11 mouse cellular contexts compared by ENCODE assay signal in the genomic region with DNA sequence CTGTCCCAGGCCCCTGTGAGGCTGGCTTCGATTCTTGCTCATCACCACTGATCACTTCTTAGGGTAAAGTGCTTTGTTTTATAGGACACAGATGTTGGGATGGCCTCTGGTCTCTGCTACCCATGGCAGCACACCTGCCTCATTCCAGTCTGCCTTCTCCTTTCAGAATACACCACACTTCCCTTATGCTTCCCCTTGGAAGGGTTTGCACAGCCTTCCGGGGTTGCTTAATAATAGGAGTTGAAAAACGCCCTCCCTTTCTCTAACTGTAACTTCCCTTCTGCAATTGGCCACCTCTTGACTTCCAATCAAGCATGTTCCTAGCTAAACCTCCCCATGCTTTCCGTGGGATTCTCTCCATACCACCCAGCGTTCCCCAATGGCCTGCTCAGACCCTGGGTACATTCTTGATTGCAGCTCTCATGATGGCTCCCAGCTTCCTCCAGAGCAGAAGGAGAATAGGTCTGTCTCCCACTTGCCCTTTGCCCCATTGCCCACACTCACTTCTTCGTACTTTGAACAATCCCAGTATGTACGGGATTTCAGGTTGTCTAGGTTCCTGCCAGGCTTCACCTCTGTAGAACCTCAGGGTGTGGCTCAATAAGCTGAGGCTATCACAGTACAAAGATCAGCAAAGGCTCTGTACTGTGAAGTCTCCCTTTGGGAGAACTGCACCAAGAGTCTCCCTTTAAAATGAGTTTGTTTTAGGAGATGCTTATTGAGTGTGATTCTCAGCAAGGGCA.
DNase-seq lines count a peak whose midpoint lies in the region; ATAC-seq lines count a peak whose summit lies in the region.
"Had no signal": no experiment of that assay in that cellular context is flagged by ENCODE, and none has a peak within 500 bp of the region (broad histone marks: within the 10 kb centered on the region; RNA-seq: fewer than 3 reads in every experiment).

No protein-coding gene starts in this region.

- H3K4me1 ChIP-seq in heart, embryonic 16.5 days (ENCODE audit: control insufficient read depth, insufficient read depth, low read length) = peaks cover 15% of the 10 kb centered on the region
- peaks cover 16% of the 10 kb centered on the region for H3K4me1 ChIP-seq in brown adipose tissue, adult 24 weeks (ENCODE audit: control insufficient read depth, insufficient read depth, insufficient read length, low read length)
- H3K4me1 ChIP-seq in intestine, embryonic 14.5 days (replicated peaks; ENCODE audit: control insufficient read depth, insufficient read depth, low read length) = peaks cover 7% of the 10 kb centered on the region; the same call in 1 of the 2 replicates
- peaks cover 31% of the 10 kb centered on the region for H3K4me1 ChIP-seq in limb, embryonic 13.5 days

- H3K9me3 ChIP-seq in heart, embryonic 16.5 days (replicated peaks; ENCODE audit: control insufficient read depth, low read length) = peaks cover 2% of the 10 kb centered on the region; the same call in 1 of the 2 replicates
- H3K9me3 ChIP-seq in intestine, embryonic 14.5 days (ENCODE audit: control insufficient read depth, low read length) = no peaks in the 10 kb centered on the region
- H3K9me3 ChIP-seq in limb, embryonic 13.5 days = peaks cover 6% of the 10 kb centered on the region; the same call in 1 of the 2 replicates
- H3K9me3 ChIP-seq: hindbrain, embryonic 10.5 days had no signal

- H3K4me3 ChIP-seq in heart, embryonic 16.5 days (ENCODE audit: low read length) = no peak overlapping the region
- H3K4me3 ChIP-seq in brown adipose tissue, adult 24 weeks (ENCODE audit: insufficient read depth, low read depth, low read length) = no peak overlapping the region
- no peak overlapping the region for H3K4me3 ChIP-seq in intestine, embryonic 14.5 days (ENCODE audit: low read depth, low read length)
- no peak overlapping the region for H3K4me3 ChIP-seq in limb, embryonic 13.5 days
- H3K4me3 ChIP-seq: hindbrain, embryonic 10.5 days; megakaryocyte, embryonic 14.5 days had no signal

- no peaks in the 10 kb centered on the region for H3K27me3 ChIP-seq in heart, embryonic 16.5 days (ENCODE audit: control insufficient read depth, insufficient read depth, low read length)
- no peaks in the 10 kb centered on the region for H3K27me3 ChIP-seq in intestine, embryonic 14.5 days (replicated peaks; ENCODE audit: control insufficient read depth, insufficient read depth, low read length)
- no peaks in the 10 kb centered on the region for H3K27me3 ChIP-seq in limb, embryonic 13.5 days

- H3K27ac ChIP-seq in heart, embryonic 16.5 days (ENCODE audit: low read length) = peak overlapping the region; percentile 67
- 0 out of 2 replicates have a peak overlapping the region, but pooled peaks have one; percentile 9 for H3K27ac ChIP-seq in brown adipose tissue, adult 24 weeks (replicated peaks; ENCODE audit: low read depth, low read length)
- H3K27ac ChIP-seq in intestine, embryonic 14.5 days (ENCODE audit: low read depth) = 0 out of 2 replicates have a peak overlapping the region, but pooled peaks have one; percentile 51
- H3K27ac ChIP-seq in limb, embryonic 13.5 days = peak overlapping the region; percentile 67; the same call in 1 of the 2 replicates
- H3K27ac ChIP-seq: hindbrain, embryonic 10.5 days had no signal

- 76% methylated on average over 7 of the region's 7 CpGs for WGBS in heart, embryonic 16.5 days
- WGBS in intestine, embryonic 14.5 days = 77% methylated on average over 7 of the region's 7 CpGs
- WGBS in limb, embryonic 13.5 days = 63% methylated on average over 7 of the region's 7 CpGs

- H3K4me2 ChIP-seq in heart, embryonic 16.5 days (ENCODE audit: low read depth, low read length) = no peak overlapping the region
- H3K4me2 ChIP-seq in intestine, embryonic 14.5 days (ENCODE audit: low read length) = no peak overlapping the region
- no peak overlapping the region for H3K4me2 ChIP-seq in limb, embryonic 13.5 days (replicated peaks)

- H3K9ac ChIP-seq in heart, embryonic 16.5 days (ENCODE audit: low read length) = no peak overlapping the region
- no peak overlapping the region for H3K9ac ChIP-seq in intestine, embryonic 14.5 days (ENCODE audit: low read length)
- H3K9ac ChIP-seq in limb, embryonic 13.5 days = no peak overlapping the region

- DNase-seq in heart, postnatal 25 days (ENCODE audit: low spot score) = no peak
- DNase-seq in intestine, embryonic 14.5 days (ENCODE audit: low spot score) = no peak
- DNase-seq in ovary, adult 18-20 months (ENCODE audit: low spot score) = no peak
- DNase-seq in embryo, embryonic 10 days (ENCODE audit: low spot score) = no peak
- DNase-seq in layer of hippocampus, adult 9-10 months (ENCODE audit: low spot score) = no peak
- DNase-seq: cerebellum, postnatal 36 days had no signal

- no peak for ATAC-seq in heart, embryonic 16.5 days (replicated peaks; ENCODE audit: extremely low read depth, insufficient read depth, low FRiP score)
- ATAC-seq in intestine, embryonic 14.5 days (replicated peaks; ENCODE audit: low FRiP score, low TSS enrichment, low read depth) = peak; percentile 65; the same call in 1 of the 2 replicates
- no peak for ATAC-seq in limb, embryonic 13.5 days (ENCODE audit: low FRiP score, low read depth)

- intact Hi-C loops in heart, postnatal 25 days (cut with DNase I) = no loop called here

- H3K36me3 ChIP-seq in heart, embryonic 16.5 days (ENCODE audit: control insufficient read depth, insufficient read depth) = no peaks in the 10 kb centered on the region
- no peaks in the 10 kb centered on the region for H3K36me3 ChIP-seq in intestine, embryonic 14.5 days (ENCODE audit: control insufficient read depth, insufficient read depth, low read length)
- H3K36me3 ChIP-seq in limb, embryonic 13.5 days = no peaks in the 10 kb centered on the region
- H3K36me3 ChIP-seq: hindbrain, embryonic 10.5 days had no signal

Comparison
In these comparisons a context has a peak if more than half of its experiments do, and no peak if none do; other contexts are left out.
1. H3K27ac ChIP-seq: peak in every context shown above with its lines; median percentile 67 in heart, embryonic 16.5 days; 67 in limb, embryonic 13.5 days; 51 in intestine, embryonic 14.5 days; 9 in brown adipose tissue, adult 24 weeks.